Mouse (Mus musculus) adrenal gland, postnatal 10 days (tissue): ENCODE results near the gene 3110082J24Rik. TPM values are rescaled to one million over a fixed set of nuclear protein-coding genes. Genes with fewer than 3 reads are reported as not detected.
"Not testable (repeated sequence)": the region's sequence is repeated elsewhere in the genome, so short reads cannot be mapped to it uniquely, and the experiment has no call there.

Experiments
- DNase-seq: peaks from one replicate; pipeline ENCODE4 v3.0.0; 2021; ENCODE audit warnings: mixed read lengths
- total RNA-seq, 2 experiments: library from RNA; stranded (reverse); gene quantifications; 2 replicates each; pipeline ENCODE4 v1.2.3; 2021

Gene 3110082J24Rik
- total RNA-seq, 2 experiments from 2014 or later: not detected

DNA sequence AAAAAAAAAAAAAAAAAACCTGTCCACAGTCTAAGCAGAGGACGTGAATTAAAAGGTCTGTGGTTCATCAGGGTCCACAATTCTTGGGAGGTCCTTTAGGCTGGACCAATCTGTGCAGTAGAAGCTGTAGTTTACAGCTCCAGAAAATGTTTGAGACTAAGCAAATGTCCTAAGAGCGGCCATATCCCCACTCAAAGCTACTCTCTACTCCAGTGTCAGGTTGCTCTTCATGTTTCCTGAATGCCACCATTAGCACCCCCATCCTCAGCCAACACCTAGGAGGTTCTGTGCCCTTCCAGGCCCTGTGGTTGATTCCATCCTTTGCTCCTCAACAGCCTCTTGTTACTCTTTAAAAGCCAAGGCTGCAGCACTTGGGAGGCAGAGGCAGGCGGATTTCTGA lies 33.5 kb downstream of the 3110082J24Rik start:
- DNase-seq: no peak

DNA sequence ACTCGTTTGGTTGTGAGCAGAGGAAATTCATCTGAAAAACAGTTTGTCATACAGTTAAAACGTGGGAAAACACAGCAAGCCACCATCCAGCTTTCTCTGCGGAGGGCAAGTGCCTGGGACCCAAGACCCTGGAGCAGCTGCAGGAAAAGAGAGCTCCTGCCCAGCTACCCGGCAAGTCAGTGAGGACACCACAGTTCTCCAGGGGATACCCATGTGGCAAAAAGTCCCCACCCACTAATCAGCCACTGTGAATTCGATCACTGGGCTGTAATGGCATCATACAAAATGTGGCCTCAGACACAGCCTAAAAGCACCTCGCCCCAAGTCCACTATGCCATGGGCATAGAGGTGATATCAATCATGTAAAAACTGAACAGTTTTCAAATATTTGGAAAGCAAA lies 34.2 kb downstream of the 3110082J24Rik start:
- DNase-seq: no peak

DNA sequence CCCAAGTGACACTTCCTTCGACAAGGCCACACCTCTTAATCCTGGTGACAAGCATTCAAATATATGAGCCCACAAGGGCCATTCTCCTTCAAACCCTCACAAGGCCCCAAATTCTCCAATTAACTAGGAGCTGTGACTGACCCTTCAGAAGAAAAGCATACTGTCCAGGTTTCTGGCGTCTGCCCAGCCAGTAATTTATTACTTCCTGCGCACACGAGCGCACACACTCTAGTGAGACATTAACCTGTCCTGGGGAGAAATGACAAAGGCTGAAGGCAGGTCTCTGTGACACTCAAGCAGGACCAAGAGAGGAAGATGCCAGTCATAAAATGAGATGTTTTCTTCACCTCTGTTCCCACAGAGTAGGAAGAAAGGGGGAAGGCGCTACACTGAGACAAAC lies 38.2 kb downstream of the 3110082J24Rik start:
- DNase-seq: no peak

DNA sequence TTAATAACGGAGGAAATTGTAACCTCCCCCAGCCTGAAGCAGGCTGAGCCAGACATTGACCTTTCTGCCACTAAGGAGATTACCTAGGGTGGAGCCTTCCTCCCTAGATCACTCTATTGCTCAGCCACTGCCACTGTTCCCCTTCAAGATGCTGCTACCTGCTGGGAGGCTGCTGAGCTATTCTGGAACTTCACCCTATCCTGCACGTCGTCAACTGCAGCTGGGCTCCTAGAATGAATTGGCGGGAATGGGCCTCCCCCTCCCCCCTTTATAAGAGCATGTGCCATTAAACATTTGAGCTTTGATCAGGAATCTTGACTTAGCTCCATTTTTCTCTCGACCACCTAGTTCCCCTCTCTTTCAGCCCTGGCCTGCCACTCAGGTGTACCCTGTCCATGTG lies 46.3 kb downstream of the 3110082J24Rik start:
- DNase-seq: not testable (repeated sequence)

DNA sequence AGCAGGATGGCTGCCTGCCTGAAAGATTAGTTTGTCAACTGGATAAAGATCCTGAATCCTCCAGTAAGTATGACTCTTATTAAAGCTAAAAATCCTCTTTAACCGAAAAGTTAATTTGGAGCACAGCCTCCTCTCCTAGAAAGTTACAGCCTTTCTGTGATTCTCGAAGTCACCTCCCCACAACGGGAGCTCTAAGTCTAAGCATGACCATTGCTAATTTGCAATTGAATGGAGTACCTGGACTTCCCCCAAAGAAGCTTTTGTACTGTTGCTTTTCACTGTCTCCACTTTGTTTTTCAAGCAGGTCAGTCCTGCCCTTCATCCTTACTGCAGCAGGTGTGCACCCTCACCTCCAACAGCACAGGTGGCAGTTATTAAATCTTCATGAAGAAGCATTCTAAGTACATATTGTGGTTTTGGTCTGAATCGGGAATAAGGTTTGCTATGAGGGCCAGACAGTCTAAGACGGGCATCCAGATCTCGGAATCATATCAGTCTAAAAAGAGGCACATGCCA lies 47.6 kb downstream of the 3110082J24Rik start:
- DNase-seq: no peak

Other genes with a start within 250 kb of the 3110082J24Rik start
- gene Il6, start 93.0 kb downstream of the 3110082J24Rik start, total RNA-seq: not detected
- 10 to 100 TPM; 44.9 to 52.1 TPM for gene Tyms, start 32.5 kb downstream of the 3110082J24Rik start, total RNA-seq
- under 1 TPM; 0.12 to 0.30 TPM for gene Garem2, start 925 bp downstream of the 3110082J24Rik start, total RNA-seq
- gene Hadha, start 49.1 kb upstream of the 3110082J24Rik start, total RNA-seq: 100 to 1,000 TPM; 921 to 997 TPM
- gene Hadhb, start 49.2 kb upstream of the 3110082J24Rik start, total RNA-seq: 1,000 to 10,000 TPM; 1,471 to 1,600 TPM
- under 1 TPM; 0.30 to 0.58 TPM for gene Adgrf3, start 99.6 kb upstream of the 3110082J24Rik start, total RNA-seq
- gene Selenoi, start 126.5 kb upstream of the 3110082J24Rik start, total RNA-seq: 10 to 100 TPM; 20.4 to 20.7 TPM
- under 1 TPM; 0.21 to 0.42 TPM for gene Drc1, start 175.3 kb upstream of the 3110082J24Rik start, total RNA-seq